Mouse (Mus musculus) kidney, adult 2 months (tissue): ENCODE results near the gene Lrrc45.

ENCODE experiments used
- CTCF ChIP-seq: fragments of 200-500 bp; conservative IDR thresholded peaks from 2 replicates; pipeline ENCODE4 v1.5.1; 2011; ENCODE audit warnings: low read depth, mild to moderate bottlenecking, control low read depth, low read length, moderate library complexity, mixed read lengths; ENCODE audit not compliant: insufficient read depth, insufficient read length
- POLR2A ChIP-seq: fragments of 200-500 bp; IDR thresholded peaks from one replicate; pipeline ENCODE4 v1.6.1; 2011; ENCODE audit warnings: low read depth, low read length, control low read depth

DNA sequence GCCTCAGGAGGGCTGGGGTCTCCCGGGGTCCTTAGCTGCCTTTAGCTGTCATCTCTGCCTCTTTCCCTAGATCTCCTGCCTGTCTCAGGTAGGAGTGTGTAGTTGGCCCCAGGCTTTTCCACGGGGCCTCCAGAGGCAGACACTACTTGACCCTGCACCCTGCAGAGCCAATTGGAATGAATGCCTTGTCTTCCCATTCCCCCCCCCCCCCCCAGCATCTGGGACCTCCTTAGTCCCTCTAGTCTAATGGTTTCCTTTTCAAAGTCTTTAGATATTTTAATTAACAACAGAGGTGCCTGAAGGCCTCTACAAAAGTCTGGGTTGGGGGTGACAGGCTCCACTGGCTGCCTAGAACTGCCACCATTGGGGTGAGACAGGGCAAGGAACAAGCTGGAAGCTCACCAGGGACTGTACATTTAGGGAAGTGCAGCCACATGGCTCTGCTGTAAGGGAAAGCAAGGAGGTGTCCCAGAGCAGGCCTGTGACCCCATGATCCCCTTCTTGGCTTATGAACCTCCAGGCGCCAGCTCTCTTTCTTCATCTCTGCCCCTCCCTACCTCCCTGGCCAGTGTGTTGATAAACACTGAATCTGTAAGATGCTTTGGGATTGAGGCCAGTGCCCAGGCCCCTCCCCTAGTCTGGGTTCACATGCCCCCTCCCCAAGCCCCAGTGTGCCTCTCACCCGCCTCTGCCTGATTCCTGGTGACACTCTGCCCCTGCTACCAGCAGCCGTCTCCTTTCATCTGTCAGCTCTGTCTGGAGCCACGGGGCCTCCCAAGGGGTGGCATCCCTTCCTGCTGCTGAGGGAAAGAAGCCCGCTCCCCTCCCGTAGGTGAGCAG, 9.0 kb upstream of the Lrrc45 start:
- TF ChIP-seq CTCF (no peak), POLR2A (no peak)
